Mouse (Mus musculus) forebrain, embryonic 15.5 days (tissue): Measurements from ENCODE around the gene Alcam. TPM values are rescaled to one million over a fixed set of nuclear protein-coding genes. Genes with fewer than 3 reads are reported as not detected.
A peak's percentile ranks its signal among the peaks of the same experiment; 100 is the strongest.

Experiments
- ATAC-seq: fragments of 200-750 bp; cut with Nextera tagmentation; replicated peaks from 2 replicates; pipeline ENCODE4 v1.8.0; 2017; ENCODE audit warnings: mild to moderate bottlenecking, moderate TSS enrichment, moderate library complexity
- H3K27ac ChIP-seq: fragments of 300-500 bp; sonication (generic); replicated peaks from 2 replicates; pipeline ENCODE4 v1.5.1; 2015; ENCODE audit warnings: mild to moderate bottlenecking, inconsistent platforms
- H3K27me3 ChIP-seq: fragments of 300-500 bp; sonication (generic); 2 replicates; pipeline ENCODE4 v1.6.1; 2015; ENCODE audit warnings: inconsistent platforms
- H3K36me3 ChIP-seq: fragments of 300-500 bp; sonication (generic); 2 replicates; pipeline ENCODE4 v1.6.1; 2015; ENCODE audit warnings: mild to moderate bottlenecking, inconsistent platforms
- H3K4me1 ChIP-seq: fragments of 300-500 bp; sonication (generic); 2 replicates; pipeline ENCODE4 v1.6.1; 2015; ENCODE audit warnings: inconsistent platforms
- H3K4me2 ChIP-seq: fragments of 300-500 bp; sonication (generic); replicated peaks from 2 replicates; pipeline ENCODE4 v1.6.1; 2015; ENCODE audit warnings: mild to moderate bottlenecking, inconsistent platforms
- H3K4me3 ChIP-seq: fragments of 300-500 bp; sonication (generic); 2 replicates; pipeline ENCODE4 v1.5.1; 2015; ENCODE audit warnings: mild to moderate bottlenecking, inconsistent platforms
- H3K9ac ChIP-seq: fragments of 300-500 bp; sonication (generic); replicated peaks from 2 replicates; pipeline ENCODE4 v1.6.1; 2015; ENCODE audit warnings: mild to moderate bottlenecking, inconsistent platforms
- H3K9me3 ChIP-seq: fragments of 300-500 bp; sonication (generic); 2 replicates; pipeline ENCODE4 v1.6.1; 2016; ENCODE audit warnings: inconsistent platforms
- WGBS: fragments of 180-500 bp; shearing (Covaris S2); methylation state at CpG from one replicate; pipeline ENCODE4 v1.1.7; 2015; ENCODE audit warnings: mixed read lengths; 5-methylcytosine and 5-hydroxymethylcytosine counted together
- polyA plus RNA-seq: library from polyadenylated mRNA; unstranded; fragments of >200 nt; fragmentation: Nextera tagmentation; extraction: Ambion mirVana; gene quantifications from 2 replicates; pipeline ENCODE4 v1.2.1, GENCODE M21; 2015

Gene Alcam
- polyA plus RNA-seq, 1 experiment from 2014 or later, result 22.5 TPM

- Histone ChIP-seq H3K4me3 (peak overlapping the region; percentile 71), H3K27me3 (no peaks in the 10 kb centered on the region), H3K27ac (peak overlapping the region; percentile 79), H3K4me2 (peak overlapping the region; percentile 87), H3K9me3 (no peaks in the 10 kb centered on the region), H3K9ac (peak overlapping the region; percentile 60), H3K4me1 (peaks cover 45% of the 10 kb centered on the region), H3K36me3 (no peaks in the 10 kb centered on the region)
- WGBS, result under 1% methylated on average over 45 of the region's 55 CpGs
- ATAC-seq, result peak; percentile 96
These were observed 785 bp downstream of the Alcam start for GRCm38 (mm10) chr16:52452862-52453715.

GRCm38 (mm10) chr16:52452477-52452831 lies 1.4 kb downstream of the Alcam start:
- H3K9me3 ChIP-seq, result no peaks in the 10 kb centered on the region
- H3K4me2 ChIP-seq, result peak overlapping the region; percentile 87
- no peaks in the 10 kb centered on the region for H3K36me3 ChIP-seq
- peak; percentile 11 for ATAC-seq
- H3K4me3 ChIP-seq, result peak overlapping the region; percentile 71
- no peaks in the 10 kb centered on the region for H3K27me3 ChIP-seq
- H3K4me1 ChIP-seq, result peaks cover 45% of the 10 kb centered on the region
- H3K9ac ChIP-seq, result peak overlapping the region; percentile 60
- whole genome bisulfite sequencing, result under 1% methylated on average over 26 of the region's 26 CpGs
- H3K27ac ChIP-seq, result peak overlapping the region; percentile 79

GRCm38 (mm10) chr16:52451786-52452476 lies 1.9 kb downstream of the Alcam start:
- Histone ChIP-seq H3K27me3 (no peaks in the 10 kb centered on the region), H3K4me1 (peaks cover 45% of the 10 kb centered on the region), H3K36me3 (no peaks in the 10 kb centered on the region), H3K4me3 (peak overlapping the region; percentile 71), H3K4me2 (peak overlapping the region; percentile 87), H3K9ac (peak overlapping the region; percentile 60), H3K9me3 (no peaks in the 10 kb centered on the region), H3K27ac (peak overlapping the region; percentile 79)
- no peak for ATAC-seq
- WGBS, result 0% methylated on average over 23 of the region's 23 CpGs

GRCm38 (mm10) chr16:52451101-52451785 lies 2.6 kb downstream of the Alcam start:
- Histone ChIP-seq H3K27ac (peak overlapping the region; percentile 76), H3K9ac (peak overlapping the region; percentile 60), H3K4me3 (peak overlapping the region; percentile 71), H3K4me1 (peaks cover 45% of the 10 kb centered on the region), H3K36me3 (no peaks in the 10 kb centered on the region), H3K9me3 (no peaks in the 10 kb centered on the region), H3K27me3 (no peaks in the 10 kb centered on the region), H3K4me2 (peak overlapping the region; percentile 87)
- WGBS, result 2% methylated on average over 15 of the region's 15 CpGs
- no peak for ATAC-seq

GRCm38 (mm10) chr16:52450245-52451100 lies 3.4 kb downstream of the Alcam start:
- no peaks in the 10 kb centered on the region for H3K9me3 ChIP-seq
- H3K27ac ChIP-seq, result peak overlapping the region; percentile 76
- ATAC-seq, result no peak; the same call in 1 of the 2 replicates
- under 1% methylated on average over 28 of the region's 28 CpGs for WGBS
- peak overlapping the region; percentile 60 for H3K9ac ChIP-seq
- peaks cover 45% of the 10 kb centered on the region for H3K4me1 ChIP-seq
- H3K36me3 ChIP-seq, result no peaks in the 10 kb centered on the region
- H3K27me3 ChIP-seq, result no peaks in the 10 kb centered on the region
- peak overlapping the region; percentile 87 for H3K4me2 ChIP-seq
- peak overlapping the region; percentile 71 for H3K4me3 ChIP-seq

GRCm38 (mm10) chr16:52449889-52450244 lies 4.0 kb downstream of the Alcam start:
- Histone ChIP-seq H3K4me1 (peaks cover 44% of the 10 kb centered on the region), H3K4me2 (peak overlapping the region; percentile 87), H3K36me3 (no peaks in the 10 kb centered on the region), H3K4me3 (peak overlapping the region; percentile 71), H3K9ac (peak overlapping the region; percentile 60), H3K27ac (peak overlapping the region; percentile 76), H3K27me3 (no peaks in the 10 kb centered on the region), H3K9me3 (no peaks in the 10 kb centered on the region)
- ATAC-seq, result no peak
- 0% methylated on average over 3 of the region's 3 CpGs for WGBS

GRCm38 (mm10) chr16:52445984-52446383 lies 7.9 kb downstream of the Alcam start:
- ATAC-seq, result no peak
- Histone ChIP-seq H3K4me2 (no peak overlapping the region), H3K9me3 (no peaks in the 10 kb centered on the region), H3K4me3 (no peak overlapping the region), H3K27me3 (no peaks in the 10 kb centered on the region), H3K27ac (no peak overlapping the region), H3K4me1 (peaks cover 14% of the 10 kb centered on the region), H3K9ac (no peak overlapping the region), H3K36me3 (no peaks in the 10 kb centered on the region)
- 94% methylated on average over 3 of the region's 3 CpGs for WGBS

GRCm38 (mm10) chr16:52443635-52444505 lies 10.0 kb downstream of the Alcam start:
- H3K27ac ChIP-seq, result no peak overlapping the region
- no peak overlapping the region for H3K9ac ChIP-seq
- 57% methylated on average over 9 of the region's 9 CpGs for WGBS
- no peak overlapping the region for H3K4me2 ChIP-seq
- ATAC-seq, result no peak
- no peaks in the 10 kb centered on the region for H3K9me3 ChIP-seq
- no peak overlapping the region for H3K4me3 ChIP-seq
- H3K4me1 ChIP-seq, result 0 out of 2 replicates have a peak, but pooled peaks cover 2% of the 10 kb centered on the region
- H3K36me3 ChIP-seq, result no peaks in the 10 kb centered on the region
- H3K27me3 ChIP-seq, result no peaks in the 10 kb centered on the region

- no peak for ATAC-seq
These were observed 10.8 kb downstream of the Alcam start for GRCm38 (mm10) chr16:52443055-52443454.

GRCm38 (mm10) chr16:52439600-52439999 lies 14.3 kb downstream of the Alcam start:
- no peaks in the 10 kb centered on the region for H3K27me3 ChIP-seq
- no peak overlapping the region for H3K9ac ChIP-seq
- no peak overlapping the region for H3K4me3 ChIP-seq
- no peaks in the 10 kb centered on the region for H3K9me3 ChIP-seq
- H3K4me1 ChIP-seq, result no peaks in the 10 kb centered on the region
- H3K4me2 ChIP-seq, result no peak overlapping the region
- no peak for ATAC-seq
- no peaks in the 10 kb centered on the region for H3K36me3 ChIP-seq
- no peak overlapping the region for H3K27ac ChIP-seq

More at GRCm38 (mm10) chr16:52443055-52443454, 10.8 kb downstream of the Alcam start:
- H3K4me3 ChIP-seq, result no peak overlapping the region
- no peaks in the 10 kb centered on the region for H3K27me3 ChIP-seq
- no peak overlapping the region for H3K4me2 ChIP-seq
- 77% methylated on average over 1 of the region's 1 CpGs for WGBS
- H3K36me3 ChIP-seq, result no peaks in the 10 kb centered on the region
- H3K9ac ChIP-seq, result no peak overlapping the region
- no peaks in the 10 kb centered on the region for H3K9me3 ChIP-seq
- H3K4me1 ChIP-seq, result no peaks in the 10 kb centered on the region
- no peak overlapping the region for H3K27ac ChIP-seq

GRCm38 (mm10) chr16:52439007-52439406 lies 14.9 kb downstream of the Alcam start:
- Histone ChIP-seq H3K4me3 (no peak overlapping the region), H3K27me3 (no peaks in the 10 kb centered on the region), H3K9ac (no peak overlapping the region), H3K4me2 (no peak overlapping the region), H3K9me3 (no peaks in the 10 kb centered on the region), H3K4me1 (no peaks in the 10 kb centered on the region), H3K27ac (no peak overlapping the region), H3K36me3 (no peaks in the 10 kb centered on the region)
- WGBS, result 83% methylated on average over 6 of the region's 6 CpGs
- ATAC-seq, result no peak
